12 mouse cellular contexts compared by ENCODE assay signal in genomic region chr1:180815371-180816024, GRCm38 (mm10). TPM values are rescaled to one million over a fixed set of nuclear protein-coding genes. Genes with fewer than 3 reads are reported as not detected.
DNase-seq lines count a peak whose midpoint lies in the region; ATAC-seq lines count a peak whose summit lies in the region.
"Had no signal": no experiment of that assay in that cellular context is flagged by ENCODE, and none has a peak within 500 bp of the region (broad histone marks: within the 10 kb centered on the region; RNA-seq: fewer than 3 reads in every experiment).

No protein-coding gene starts in this region.

- peak overlapping the region; percentile 23 for H3K4me2 ChIP-seq in forebrain, embryonic 16.5 days (ENCODE audit: low read length)
- H3K4me2 ChIP-seq in midbrain, embryonic 13.5 days (replicated peaks), result peak overlapping the region; percentile 34

- no peak for ATAC-seq in forebrain, embryonic 16.5 days
- ATAC-seq in midbrain, embryonic 13.5 days, result no peak

- peaks cover 12% of the 10 kb centered on the region for H3K36me3 ChIP-seq in embryonic facial prominence, embryonic 10.5 days (replicated peaks)
- 0 out of 2 replicates have a peak, but pooled peaks cover 2% of the 10 kb centered on the region for H3K36me3 ChIP-seq in forebrain, embryonic 16.5 days (ENCODE audit: control insufficient read depth, insufficient read depth)
- peaks cover 4% of the 10 kb centered on the region for H3K36me3 ChIP-seq in midbrain, embryonic 13.5 days

- no peaks in the 10 kb centered on the region for H3K27me3 ChIP-seq in embryonic facial prominence, embryonic 10.5 days (replicated peaks; ENCODE audit: low read depth, poor library complexity, severe bottlenecking)
- no peaks in the 10 kb centered on the region for H3K27me3 ChIP-seq in forebrain, embryonic 16.5 days (replicated peaks; ENCODE audit: control insufficient read depth, insufficient read depth, low read length)
- H3K27me3 ChIP-seq in midbrain, embryonic 13.5 days, result no peaks in the 10 kb centered on the region
- H3K27me3 ChIP-seq: limb, embryonic 13.5 days had no signal

- H3K27ac ChIP-seq in embryonic facial prominence, embryonic 10.5 days (replicated peaks), result no peak overlapping the region
- H3K27ac ChIP-seq in forebrain, embryonic 16.5 days (ENCODE audit: low read length), result peak overlapping the region; percentile 44
- H3K27ac ChIP-seq in midbrain, embryonic 13.5 days, result peak overlapping the region; percentile 55

- WGBS in embryonic facial prominence, embryonic 10.5 days, result 52% methylated on average over 12 of the region's 12 CpGs
- 27% methylated on average over 12 of the region's 12 CpGs for WGBS in forebrain, embryonic 16.5 days
- WGBS in midbrain, embryonic 13.5 days, result 29% methylated on average over 12 of the region's 12 CpGs

- H3K9ac ChIP-seq in forebrain, embryonic 16.5 days (replicated peaks; ENCODE audit: low read depth, low read length), result peak overlapping the region; percentile 6
- H3K9ac ChIP-seq in midbrain, embryonic 13.5 days (replicated peaks), result peak overlapping the region; percentile 40

- no peaks in the 10 kb centered on the region for H3K9me3 ChIP-seq in embryonic facial prominence, embryonic 10.5 days
- no peaks in the 10 kb centered on the region for H3K9me3 ChIP-seq in forebrain, embryonic 16.5 days (ENCODE audit: control insufficient read depth, low read length)
- no peaks in the 10 kb centered on the region for H3K9me3 ChIP-seq in midbrain, embryonic 13.5 days
- H3K9me3 ChIP-seq: limb, embryonic 13.5 days had no signal

- peak overlapping the region; percentile 29; the same call in 1 of the 2 replicates for H3K4me3 ChIP-seq in embryonic facial prominence, embryonic 10.5 days
- 0 out of 2 replicates have a peak overlapping the region, but pooled peaks have one; percentile 9 for H3K4me3 ChIP-seq in forebrain, embryonic 16.5 days (replicated peaks; ENCODE audit: low read length)
- peak overlapping the region; percentile 9; the same call in 1 of the 2 replicates for H3K4me3 ChIP-seq in midbrain, embryonic 13.5 days (replicated peaks)

- peaks cover 23% of the 10 kb centered on the region for H3K4me1 ChIP-seq in embryonic facial prominence, embryonic 10.5 days
- H3K4me1 ChIP-seq in forebrain, embryonic 16.5 days (replicated peaks; ENCODE audit: control insufficient read depth, insufficient read depth, low read length), result peaks cover 21% of the 10 kb centered on the region
- H3K4me1 ChIP-seq in midbrain, embryonic 13.5 days (replicated peaks), result peaks cover 27% of the 10 kb centered on the region

- peak; percentile 25 to 35 for DNase-seq in layer of hippocampus, postnatal 10 days (ENCODE audit: low spot score in 2 of 2)
- DNase-seq in layer of hippocampus, postnatal 14 days (ENCODE audit: low spot score in 2 of 2), result no peak
- no peak for DNase-seq in embryonic facial prominence, embryonic 10.5 days (ENCODE audit: low spot score)
- DNase-seq in B cell, adult 2 months, result no peak
- no peak for DNase-seq in urinary bladder, postnatal 4 days (ENCODE audit: low spot score in 2 of 2)
- DNase-seq: adrenal gland, postnatal 14 days; heart, postnatal 14 days; kidney, postnatal 4 days; thymus, postnatal 36 days had no signal

RNA-seq across cellular contexts. Expression of gene H3f3a, which starts 1.8 kb away (rescaled TPM):
- 100 to 1,000 TPM; 476 to 478 TPM for total RNA-seq in layer of hippocampus, postnatal 10 days (2021)
- total RNA-seq in layer of hippocampus, postnatal 14 days (2021), result 100 to 1,000 TPM; 418 to 459 TPM
- 2,636 and 2,772 TPM in 2 replicates for polyA plus RNA-seq in embryonic facial prominence, embryonic 10.5 days (2016; fragmentation: Nextera tagmentation; extraction: Ambion mirVana)
- polyA plus RNA-seq in forebrain, embryonic 16.5 days (2015; fragmentation: Nextera tagmentation; extraction: Ambion mirVana), result 3,503 and 3,633 TPM in 2 replicates
- 4,178 and 4,302 TPM in 2 replicates for polyA plus RNA-seq in midbrain, embryonic 13.5 days (2015; fragmentation: Nextera tagmentation; extraction: Ambion mirVana)

RNA-seq across cellular contexts. Expression of gene Sde2, which starts 35.4 kb away (rescaled TPM):
- total RNA-seq in layer of hippocampus, postnatal 10 days (2021), result 10 to 100 TPM; 20.9 to 22.4 TPM
- 10 to 100 TPM; 21.2 to 22.8 TPM for total RNA-seq in layer of hippocampus, postnatal 14 days (2021)
- 45.4 and 46.8 TPM in 2 replicates for polyA plus RNA-seq in embryonic facial prominence, embryonic 10.5 days (2016; fragmentation: Nextera tagmentation; extraction: Ambion mirVana)
- polyA plus RNA-seq in forebrain, embryonic 16.5 days (2015; fragmentation: Nextera tagmentation; extraction: Ambion mirVana), result 36.6 and 41.9 TPM in 2 replicates
- 28.8 and 33.6 TPM in 2 replicates for polyA plus RNA-seq in midbrain, embryonic 13.5 days (2015; fragmentation: Nextera tagmentation; extraction: Ambion mirVana)

Comparison
In these comparisons a context has a peak if more than half of its experiments do, and no peak if none do; other contexts are left out.
1. DNase-seq: peak in layer of hippocampus, postnatal 10 days (2 of 2); none in layer of hippocampus, postnatal 14 days (0 of 2), embryonic facial prominence, embryonic 10.5 days (single experiment), B cell, adult 2 months (0 of 2) and urinary bladder, postnatal 4 days (0 of 2).
2. Peak in every context shown above with its lines, with median percentiles within 50 percentile points of each other: H3K4me3 ChIP-seq.